Mouse (Mus musculus) T-cell, adult 2 months (primary cell): ENCODE measurements around the gene E030030I06Rik.
"Not testable (repeated sequence)": the region's sequence is repeated elsewhere in the genome, so short reads cannot be mapped to it uniquely, and the experiment has no call there.

ENCODE experiments used
- DNase-seq: peaks from one replicate; pipeline ENCODE4 v3.0.0; 2022; ENCODE audit warnings: low spot score

Gene E030030I06Rik

GRCm38 (mm10) chr10:22149073-22149690, at the start of gene E030030I06Rik:
Gene E030030I06Rik, minus strand, starts transcription at chr10:22149270.
- peak; percentile 32 for DNase-seq

GRCm38 (mm10) chr10:22191035-22191434, 42.0 kb upstream of the E030030I06Rik start:
- not testable (repeated sequence) for DNase-seq

GRCm38 (mm10) chr10:22176515-22176914, 27.4 kb upstream of the E030030I06Rik start:
- DNase-seq, result not testable (repeated sequence)

- not testable (repeated sequence) for DNase-seq
These were observed 25.1 kb upstream of the E030030I06Rik start for GRCm38 (mm10) chr10:22174190-22174487.

DNA sequence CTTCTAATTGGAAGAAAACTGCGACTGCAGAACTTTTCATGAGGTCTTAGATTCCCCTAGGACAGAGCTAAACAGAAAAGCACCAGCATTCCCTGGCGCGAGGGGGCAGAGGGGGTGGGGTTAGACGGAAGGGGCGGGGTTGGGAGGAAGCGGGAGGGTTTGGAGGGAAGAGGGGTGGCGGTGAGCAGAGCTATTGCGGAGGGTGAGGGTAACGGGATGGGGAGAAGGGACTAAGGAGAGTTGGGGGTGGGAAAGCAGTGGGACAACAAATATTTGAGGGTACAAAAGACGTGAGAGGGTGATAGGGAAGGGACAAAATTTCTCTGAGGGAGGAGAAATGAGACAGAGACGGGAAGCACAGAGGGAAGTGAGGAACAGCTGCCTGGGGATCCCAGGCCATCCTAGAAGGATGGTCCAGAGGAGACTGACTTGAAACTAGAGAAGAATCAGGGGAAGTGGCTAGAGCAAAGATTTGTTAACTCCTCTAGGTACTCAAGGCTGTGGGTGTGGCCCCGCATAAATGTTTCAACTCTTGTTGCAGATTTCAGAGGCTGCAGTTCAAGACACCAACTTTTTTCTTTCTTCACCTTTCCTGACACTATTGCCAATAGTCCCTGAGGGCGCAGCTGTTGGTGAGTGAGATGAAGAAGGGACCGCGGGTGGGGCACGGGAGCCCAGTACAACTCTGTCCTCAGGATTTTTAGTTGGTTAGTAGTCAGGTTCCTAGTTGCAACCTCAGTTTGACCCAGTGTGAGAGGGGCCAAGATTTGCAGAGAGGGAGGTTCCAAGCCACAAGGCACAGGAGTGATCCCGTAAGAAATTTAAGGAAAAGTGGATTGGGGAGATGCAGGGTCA, 24.5 kb upstream of the E030030I06Rik start:
- not testable (repeated sequence) for DNase-seq

DNA sequence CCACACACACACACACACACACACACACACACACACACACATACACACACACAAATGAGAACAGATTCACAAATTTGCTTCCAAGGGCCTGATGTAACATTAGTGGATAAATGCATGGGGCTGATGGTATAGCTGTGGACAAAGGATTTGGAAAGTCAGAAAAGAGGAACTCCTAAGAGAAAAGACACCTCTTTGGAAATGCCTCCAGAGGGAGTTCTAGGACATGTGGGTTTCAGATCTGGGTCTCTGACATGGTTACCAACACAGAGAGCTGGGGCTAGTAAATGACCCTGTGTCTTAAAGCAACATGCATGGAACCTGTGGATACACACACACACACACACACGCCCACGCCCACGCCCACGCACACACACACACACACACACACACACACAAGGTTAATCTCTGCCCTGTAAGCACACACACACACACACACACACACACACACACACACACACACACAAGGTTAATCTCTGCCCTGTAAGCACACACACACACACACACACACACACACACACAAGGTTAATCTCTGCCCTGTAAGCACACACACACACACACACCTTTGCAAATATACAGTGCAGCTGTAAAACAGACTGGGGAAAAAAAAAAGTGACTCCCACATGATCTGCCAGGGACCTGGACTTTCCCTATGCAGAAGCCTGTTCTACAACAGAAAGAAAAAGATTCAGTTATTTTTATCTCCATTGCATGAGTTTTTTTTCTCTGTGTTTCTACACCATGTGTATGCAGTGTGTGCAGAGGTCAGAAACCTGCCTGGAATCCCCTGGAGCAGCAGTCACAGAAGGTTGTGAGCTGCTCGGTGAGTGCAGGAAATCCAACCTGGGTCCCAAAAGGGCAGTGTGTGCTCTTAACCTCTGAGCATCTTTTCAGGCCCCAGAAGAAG, 23.6 kb upstream of the E030030I06Rik start:
- not testable (repeated sequence) for DNase-seq

DNA sequence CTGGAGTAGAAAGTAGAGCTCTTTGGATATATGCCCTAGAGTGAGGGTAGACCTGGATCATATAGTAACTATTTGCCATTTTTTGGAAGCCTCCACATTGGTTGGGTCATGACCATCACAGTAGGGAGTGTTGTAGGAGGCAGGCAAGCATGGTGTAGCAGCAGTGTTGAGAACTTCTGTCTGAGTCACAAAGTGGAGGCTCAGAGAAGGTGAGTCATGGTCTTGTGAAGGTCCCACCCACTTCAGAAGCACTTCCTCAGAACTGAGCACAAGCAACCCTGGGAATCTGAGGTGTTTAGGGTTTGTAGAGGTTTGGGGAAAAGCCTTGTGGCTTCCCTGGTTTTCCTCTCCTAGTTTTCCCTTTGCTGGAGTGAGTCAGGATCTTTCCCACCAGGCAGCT, 20.0 kb upstream of the E030030I06Rik start:
- not testable (repeated sequence) for DNase-seq

DNA sequence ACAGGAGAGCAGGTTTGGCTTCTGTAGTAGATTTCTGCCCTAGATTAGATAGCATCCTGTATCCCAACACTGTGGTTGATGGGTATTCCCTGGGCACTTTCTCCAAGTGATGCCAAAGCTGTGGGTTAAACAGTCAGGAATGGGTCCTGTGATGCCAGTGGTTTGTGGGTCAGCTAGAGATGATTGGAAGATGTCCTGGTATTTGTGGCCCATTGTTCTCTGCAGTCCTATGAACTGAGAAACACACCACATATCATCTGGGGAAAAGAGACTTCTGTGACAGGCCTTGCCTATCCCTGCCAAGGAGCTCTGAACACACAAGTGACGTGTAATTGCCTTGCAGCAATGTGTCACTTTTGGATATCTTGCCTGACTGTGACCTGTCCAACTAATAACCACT, 18.0 kb upstream of the E030030I06Rik start:
- not testable (repeated sequence) for DNase-seq

GRCm38 (mm10) chr10:22166025-22166424, 17.0 kb upstream of the E030030I06Rik start:
- not testable (repeated sequence) for DNase-seq

DNA sequence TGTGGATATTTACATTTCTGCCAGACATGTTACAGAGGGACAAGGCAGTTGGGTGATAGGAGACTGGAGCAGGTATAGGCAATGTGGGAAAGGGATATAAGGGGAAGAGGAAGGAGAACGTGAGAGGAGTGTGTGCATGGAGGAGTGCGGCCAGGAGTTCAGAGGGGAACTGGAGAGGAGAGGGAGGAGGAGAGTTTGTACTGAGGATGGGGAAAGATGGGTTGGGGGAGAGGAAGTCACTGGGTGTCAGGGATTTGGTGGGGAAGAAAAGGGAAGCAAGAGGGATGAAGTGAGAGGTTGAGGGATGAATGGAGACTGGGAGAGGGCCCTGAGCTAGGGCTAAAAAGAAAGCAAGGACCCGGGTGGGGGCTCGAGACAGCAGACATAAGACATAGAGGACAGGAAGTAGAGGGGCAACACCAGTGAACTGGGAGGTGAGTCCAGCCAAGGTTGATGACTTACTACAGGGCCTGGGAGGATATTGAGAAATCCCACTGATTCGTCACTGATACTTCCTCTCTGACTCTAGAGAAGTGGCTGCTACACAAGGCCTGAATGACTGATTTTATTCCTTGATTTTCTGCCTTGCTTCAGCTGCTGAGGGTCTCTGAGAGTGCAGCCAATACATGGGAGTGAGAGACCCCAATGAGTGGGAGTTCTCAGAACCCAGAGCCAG, 16.4 kb upstream of the E030030I06Rik start:
- not testable (repeated sequence) for DNase-seq

- DNase-seq, result peak; percentile 67
These were observed 14.9 kb upstream of the E030030I06Rik start for GRCm38 (mm10) chr10:22163705-22164583.

- DNase-seq, result not testable (repeated sequence)
These were observed 14.2 kb upstream of the E030030I06Rik start for GRCm38 (mm10) chr10:22163279-22163678.

DNA sequence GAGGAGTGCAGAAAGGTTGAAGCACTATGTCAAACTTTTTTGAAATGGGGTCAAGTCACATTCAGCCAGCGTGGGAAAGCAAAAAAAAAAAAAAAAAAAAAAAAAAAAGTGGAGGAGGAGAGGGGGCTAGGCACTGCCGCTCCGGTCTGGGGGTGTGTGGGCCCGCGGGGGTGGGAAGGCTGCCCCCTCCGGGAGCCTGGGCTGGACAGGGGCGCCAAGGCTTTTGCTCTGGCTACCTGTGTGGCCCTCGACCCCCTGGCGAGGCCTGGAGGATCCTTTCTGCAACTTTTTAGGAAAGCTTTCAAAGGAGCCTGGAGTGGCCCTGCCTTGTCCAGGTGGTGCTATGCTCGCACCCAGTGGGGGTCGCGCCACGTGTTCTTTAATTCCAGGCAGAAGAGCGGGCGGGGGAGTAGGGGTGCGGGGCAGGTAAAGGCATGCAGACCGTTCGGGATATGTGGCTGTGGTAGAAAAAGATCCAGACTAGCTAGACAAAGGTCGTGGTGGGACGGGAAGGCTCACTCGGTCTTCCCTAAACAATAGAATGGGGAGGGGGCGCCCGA, 10.6 kb upstream of the E030030I06Rik start:
- no peak for DNase-seq

- no peak for DNase-seq
These were observed 10.1 kb upstream of the E030030I06Rik start for GRCm38 (mm10) chr10:22159131-22159561.

DNA sequence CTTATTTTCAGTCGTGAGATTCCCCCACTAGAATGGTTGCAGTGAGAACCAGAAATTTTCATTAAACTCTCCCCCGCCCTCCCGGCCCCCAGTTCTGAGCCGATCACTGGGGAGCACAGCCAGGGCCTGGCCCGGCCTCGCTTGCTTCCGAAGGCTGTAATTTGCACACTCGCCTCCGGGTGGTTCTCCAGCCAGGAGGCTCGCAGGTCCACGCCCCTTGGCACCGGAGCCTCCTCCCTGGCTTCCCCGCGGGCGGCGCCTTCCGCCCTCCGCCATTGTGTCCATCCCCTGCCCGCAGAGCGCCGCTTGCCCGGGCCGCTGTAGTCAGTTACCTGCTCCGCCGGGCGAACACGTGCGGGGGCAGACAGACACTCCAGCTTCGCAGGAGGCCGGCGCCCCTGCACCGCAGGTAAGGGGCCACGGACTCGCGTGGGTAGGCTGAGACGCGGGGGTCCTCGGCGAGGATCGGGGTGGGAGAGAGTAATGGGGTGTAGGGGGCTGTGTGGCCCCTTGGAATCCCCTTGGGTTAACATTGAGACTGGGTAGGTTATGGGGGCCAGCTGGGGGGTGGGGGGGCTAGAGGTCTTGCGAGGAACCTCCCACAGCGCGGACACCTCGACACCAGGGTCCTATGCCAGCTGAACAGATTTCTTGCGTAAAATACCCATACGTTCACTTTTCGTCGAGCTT, 9.4 kb upstream of the E030030I06Rik start, which contains the start of the genes Raet1e and H60b:
Gene Raet1e, plus strand, starts transcription at position 260 of the 690 bp plus-strand sequence.
Gene H60b, plus strand, starts transcription at position 277 of the 690 bp plus-strand sequence.
- DNase-seq, result not testable (repeated sequence)

- DNase-seq, result no peak
These were observed 6.1 kb upstream of the E030030I06Rik start for GRCm38 (mm10) chr10:22154871-22155799.

GRCm38 (mm10) chr10:22154127-22154526, 5.1 kb upstream of the E030030I06Rik start:
- DNase-seq, result not testable (repeated sequence)

GRCm38 (mm10) chr10:22153147-22153690, 4.1 kb upstream of the E030030I06Rik start:
- not testable (repeated sequence) for DNase-seq
